Mouse (Mus musculus) testis, adult 2 months (tissue): ENCODE results near the gene Oscar.

Experiments
- CTCF ChIP-seq: fragments of 200-500 bp; IDR thresholded peaks from 2 replicates; pipeline ENCODE4 v1.5.1; 2012; ENCODE audit warnings: low read depth, mild to moderate bottlenecking, inconsistent platforms, low read length, moderate library complexity; ENCODE audit not compliant: control insufficient read depth, insufficient read depth, insufficient replicate concordance
- POLR2A ChIP-seq: fragments of 200-500 bp; IDR thresholded peaks from 2 replicates; pipeline ENCODE4 v1.6.1; 2012; ENCODE audit warnings: low read depth, mild to moderate bottlenecking, inconsistent platforms, low read length, moderate library complexity; ENCODE audit not compliant: control insufficient read depth

GRCm38 (mm10) chr7:3607391-3607790 lies 8.6 kb downstream of the Oscar start:
- TF ChIP-seq CTCF (no peak), POLR2A (no peak)
